Mouse (Mus musculus) T-cell, adult 2 months (primary cell): ENCODE measurements at regions not wholly inside any gene's neighbourhood (a gene's known extent, or its start where the extent isn't known, plus 50 kb on each side); places are given as distances from the start of the nearest gene placed in this dataset.

Experiments
- DNase-seq: peaks from one replicate; pipeline ENCODE4 v3.0.0; 2022; ENCODE audit warnings: low spot score

DNA sequence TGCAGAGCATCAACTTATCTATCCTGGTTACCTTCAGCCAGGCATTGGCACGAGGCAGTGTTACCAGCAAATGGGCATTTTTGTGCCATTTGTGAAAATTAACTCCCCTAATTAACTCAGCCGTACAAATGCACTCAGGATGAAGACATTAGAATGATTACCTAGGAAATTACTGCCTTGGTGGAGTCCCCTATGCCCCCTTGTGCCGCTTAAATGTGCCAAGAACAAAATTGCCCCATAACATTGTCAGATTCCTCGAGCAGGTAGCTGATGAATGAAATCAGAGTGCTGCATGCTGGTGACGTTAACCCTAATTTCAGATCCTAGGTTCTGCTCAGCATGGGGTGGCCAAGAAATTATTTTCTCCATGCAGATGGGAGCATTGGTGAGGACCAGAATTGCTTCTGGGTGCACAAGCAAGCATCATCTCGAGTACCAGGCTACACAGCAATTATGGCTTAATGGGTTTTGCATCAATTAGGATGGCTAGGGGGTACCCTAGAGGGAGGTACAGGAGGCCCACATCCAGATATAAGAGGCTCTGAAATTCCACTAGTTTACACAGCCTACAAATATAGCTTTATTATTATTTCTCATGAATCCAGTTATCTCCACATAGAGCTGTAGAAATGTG lies 577.0 kb upstream of the Camk1g start:
- no peak for DNase-seq

DNA sequence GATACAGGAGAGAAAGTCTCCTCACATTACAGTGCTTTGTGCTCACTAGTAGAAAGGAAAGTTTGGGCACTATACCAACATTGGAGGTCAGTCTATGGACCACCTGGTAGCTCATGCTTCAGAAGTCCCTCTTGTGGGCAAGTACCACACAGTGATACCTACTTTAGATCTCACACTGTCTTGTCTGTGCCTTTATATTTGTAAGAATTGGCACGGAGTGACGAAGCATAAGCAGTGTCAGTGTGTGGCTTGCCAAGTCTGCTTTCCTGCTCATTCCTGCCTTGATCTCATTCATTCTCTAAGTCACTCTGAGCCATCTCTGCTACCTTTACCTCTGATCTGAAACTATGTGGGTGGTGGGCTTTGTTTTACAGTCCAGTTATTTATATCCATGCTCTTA lies 565.9 kb upstream of the Camk1g start:
- no peak for DNase-seq

DNA sequence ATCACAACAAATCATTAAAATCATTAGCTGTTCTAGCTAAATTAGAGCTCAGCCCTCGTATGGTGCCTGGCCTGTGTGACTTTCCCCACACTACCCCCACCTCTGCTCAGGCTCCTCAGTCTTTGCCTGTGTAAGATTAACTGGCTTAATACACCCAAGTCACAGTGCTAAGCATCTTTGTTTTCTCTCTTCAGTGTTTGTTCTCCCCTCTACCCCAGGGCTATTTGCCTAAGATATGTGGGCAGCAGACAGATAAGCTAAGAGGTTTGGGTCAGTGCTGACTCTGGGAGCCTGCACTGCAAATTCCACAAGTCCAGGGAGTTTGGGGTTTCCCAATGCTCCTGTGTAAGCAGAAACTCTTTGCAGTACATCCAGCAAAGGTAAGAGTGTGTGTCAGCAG lies 564.2 kb upstream of the Camk1g start:
- DNase-seq, result no peak

DNA sequence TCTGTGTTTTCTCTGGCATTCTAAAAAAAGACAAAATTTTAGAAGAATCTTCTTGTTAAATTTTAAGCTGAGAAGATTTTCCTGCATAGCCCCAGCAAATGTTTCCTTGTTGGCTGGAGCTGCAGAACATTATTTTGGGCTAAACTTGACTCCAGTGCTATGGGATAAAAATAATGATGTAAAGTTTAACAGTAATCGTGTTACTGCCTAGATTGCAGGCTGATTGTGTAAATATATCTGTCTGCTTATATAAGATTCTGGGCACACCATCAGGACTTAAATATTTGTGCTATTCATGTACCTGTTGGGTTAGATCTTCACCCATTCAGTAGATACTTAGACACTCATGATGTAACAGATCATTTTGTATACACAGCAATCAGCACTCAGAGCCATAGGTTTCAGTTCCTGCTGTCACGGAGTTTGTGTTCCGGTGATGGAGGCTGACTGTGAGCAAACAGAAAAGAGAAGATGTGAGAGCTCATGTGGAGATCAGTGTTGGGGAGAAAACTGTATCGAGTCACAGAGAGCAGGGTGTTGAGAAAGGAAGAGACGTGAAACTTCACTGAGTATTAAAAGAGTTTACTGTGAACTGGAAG lies 561.1 kb upstream of the Camk1g start:
- DNase-seq, result no peak

DNA sequence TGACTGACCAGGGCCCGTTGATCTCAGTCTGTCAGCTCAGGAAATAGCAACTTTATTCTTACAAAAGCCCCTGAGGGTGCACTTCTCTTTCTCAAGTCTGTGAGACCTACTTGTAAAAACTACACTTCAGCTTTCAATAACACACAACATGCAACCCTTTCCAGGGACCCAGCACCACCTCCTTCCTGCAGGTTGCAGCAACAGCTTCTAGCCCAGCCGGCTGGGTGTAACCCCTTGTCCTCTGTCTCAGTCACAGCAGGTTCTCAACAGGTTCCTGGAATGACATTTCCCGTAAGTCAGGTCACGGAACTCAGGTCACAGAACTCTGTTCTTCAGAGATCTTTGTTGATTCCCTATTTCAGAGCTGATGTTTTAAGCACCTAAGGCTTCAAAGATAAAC lies 558.5 kb upstream of the Camk1g start:
- DNase-seq, result no peak

DNA sequence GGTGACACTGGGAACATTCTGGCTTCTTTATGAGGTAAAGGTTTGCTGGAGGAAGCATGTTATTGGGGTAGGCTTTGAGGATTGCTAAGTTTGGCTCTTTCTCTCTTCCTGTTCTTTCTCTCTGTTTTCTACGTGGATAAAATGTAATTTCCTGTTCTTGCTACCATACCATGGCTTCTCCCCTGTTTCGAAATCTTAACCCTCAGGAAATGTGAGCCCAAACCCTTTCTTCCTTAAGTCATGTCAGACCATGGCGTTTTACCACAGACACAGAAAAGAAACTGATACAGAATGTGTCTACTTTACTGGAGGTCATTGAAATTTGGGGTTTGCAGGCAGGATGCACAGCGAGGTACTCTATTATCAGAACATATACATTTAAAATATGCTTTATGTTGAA lies 552.7 kb upstream of the Camk1g start:
- no peak for DNase-seq

DNA sequence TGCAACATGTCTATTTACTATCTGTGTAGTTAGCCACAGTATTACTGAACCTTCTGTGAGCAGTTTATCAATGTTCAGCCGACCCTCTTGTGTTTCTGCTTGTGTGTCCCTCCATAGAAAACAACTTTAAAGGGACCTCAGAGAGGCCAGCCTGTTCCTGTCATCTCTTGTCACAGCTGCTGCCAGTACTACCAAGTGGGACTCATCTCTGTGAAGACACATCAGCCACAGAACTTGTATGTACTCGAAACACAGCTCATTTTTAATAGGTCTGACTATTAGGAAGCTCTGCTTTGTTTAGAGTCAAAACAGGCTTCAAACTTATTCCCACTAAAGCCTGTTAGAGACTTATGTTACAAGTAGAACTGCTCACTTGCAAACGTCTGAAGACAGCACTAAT lies 549.1 kb upstream of the Camk1g start:
- no peak for DNase-seq

DNA sequence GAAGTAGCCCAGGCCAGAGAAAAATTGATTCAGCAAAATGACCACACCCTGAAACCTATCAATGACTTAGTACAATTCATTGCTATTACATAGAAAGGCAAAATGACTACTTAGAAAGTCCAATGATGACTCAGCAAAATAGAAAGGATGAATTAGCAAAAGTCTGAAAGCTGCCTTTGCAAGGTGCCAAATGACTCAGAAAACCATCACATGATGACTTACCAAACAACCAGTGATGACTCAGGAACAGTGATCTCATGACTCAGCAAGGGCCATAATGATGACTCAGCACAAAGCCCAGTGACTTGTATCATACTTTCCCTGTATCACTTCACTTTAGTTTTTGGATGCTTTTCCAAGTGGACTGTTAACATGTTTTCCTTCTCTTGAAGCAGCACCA lies 535.6 kb upstream of the Camk1g start:
- no peak for DNase-seq

DNA sequence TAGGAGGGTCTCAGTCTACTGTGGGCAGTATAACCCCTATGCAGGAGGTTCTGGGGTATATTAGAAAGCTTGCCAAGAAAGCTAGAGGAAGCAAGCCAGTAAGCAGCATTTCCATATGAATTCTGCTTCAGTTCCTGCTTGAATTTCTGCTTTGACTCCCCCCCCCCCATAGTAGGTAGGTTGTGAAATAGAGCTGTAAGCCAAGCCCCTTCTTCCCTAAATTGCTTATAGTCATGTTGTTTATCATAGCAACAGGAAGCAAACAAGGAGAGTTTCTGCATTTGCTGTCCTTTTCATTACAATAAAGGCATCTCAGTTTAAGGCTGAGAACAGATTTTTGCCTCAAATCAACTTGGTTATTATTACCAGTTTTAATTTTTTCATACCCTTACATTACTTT lies 524.0 kb upstream of the Camk1g start:
- DNase-seq, result no peak

DNA sequence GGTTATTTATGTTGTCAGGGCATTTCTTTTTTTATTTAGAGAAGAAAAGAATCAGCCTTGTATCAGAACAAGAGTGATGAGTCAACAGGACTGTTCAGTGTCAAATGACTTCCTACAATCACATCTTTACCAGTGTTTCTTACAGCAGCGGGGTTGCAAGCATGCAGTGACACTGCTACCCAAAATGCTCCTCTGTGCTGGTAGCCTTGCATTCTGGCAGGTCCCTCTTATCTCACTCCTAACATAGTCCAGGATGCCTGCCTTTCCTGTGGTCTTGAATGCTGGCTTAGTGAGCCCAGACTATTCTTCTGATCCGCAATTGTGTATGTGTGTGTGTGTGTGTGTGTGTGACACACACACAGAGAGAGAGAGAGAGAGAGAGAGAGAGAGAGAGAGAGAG lies 506.4 kb upstream of the Camk1g start:
- no peak for DNase-seq

DNA sequence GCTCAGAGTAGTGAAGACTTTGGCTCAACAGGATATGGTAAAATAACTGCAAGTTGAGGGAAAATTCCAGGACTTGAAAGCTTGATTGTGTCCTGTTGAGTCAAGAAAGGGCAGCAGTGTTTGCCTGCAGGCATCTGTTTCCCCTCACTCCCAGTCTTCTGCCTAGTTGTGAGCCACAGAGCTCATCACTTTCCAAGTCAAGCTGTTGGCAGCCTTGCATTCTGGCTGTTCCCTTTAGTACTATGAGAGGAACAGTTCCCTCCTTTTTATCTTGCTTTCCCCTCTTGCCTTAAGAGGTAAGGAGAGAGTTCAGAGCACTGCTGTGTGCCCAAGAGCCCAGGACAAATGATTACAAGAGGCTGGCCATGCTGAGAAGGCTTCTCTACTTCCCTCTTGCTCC lies 506.0 kb upstream of the Camk1g start:
- DNase-seq, result no peak

DNA sequence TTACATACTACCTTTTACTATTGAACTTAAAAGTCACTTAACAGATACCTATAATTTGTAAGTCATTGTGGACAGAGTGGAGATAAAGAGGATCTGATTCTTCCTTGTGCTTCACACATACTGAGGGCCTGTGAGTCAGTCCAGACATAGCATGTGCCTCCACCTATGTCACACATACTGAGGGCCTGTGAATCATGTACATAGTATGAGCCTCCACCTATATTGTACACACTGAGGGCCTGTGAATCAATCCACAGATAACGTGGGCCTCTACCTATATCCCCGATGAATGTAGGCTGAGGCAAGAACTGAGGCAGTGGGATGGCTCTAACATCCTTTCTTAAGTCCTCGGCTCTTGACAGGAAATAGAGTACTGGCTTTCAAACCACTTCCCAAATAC lies 505.2 kb upstream of the Camk1g start:
- DNase-seq, result no peak

DNA sequence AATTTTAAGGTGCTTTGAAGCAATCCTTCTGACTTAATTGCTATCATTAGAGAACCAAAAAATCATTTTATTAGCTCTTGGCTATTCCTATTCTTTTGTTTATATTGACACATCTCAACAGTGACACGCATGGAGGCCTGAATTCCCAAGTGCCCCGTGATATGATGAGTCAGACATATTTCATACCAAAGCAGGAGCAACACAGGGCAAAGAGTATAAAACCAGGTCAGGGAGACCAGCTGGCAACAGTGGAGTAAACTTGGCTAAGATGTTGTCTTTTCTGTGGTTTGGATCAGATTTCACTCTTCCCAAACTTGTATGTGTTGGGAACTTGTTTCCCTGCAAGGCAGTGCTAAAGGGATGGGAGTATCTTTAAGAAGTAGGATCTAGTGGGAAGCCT lies 500.6 kb upstream of the Camk1g start:
- no peak for DNase-seq

DNA sequence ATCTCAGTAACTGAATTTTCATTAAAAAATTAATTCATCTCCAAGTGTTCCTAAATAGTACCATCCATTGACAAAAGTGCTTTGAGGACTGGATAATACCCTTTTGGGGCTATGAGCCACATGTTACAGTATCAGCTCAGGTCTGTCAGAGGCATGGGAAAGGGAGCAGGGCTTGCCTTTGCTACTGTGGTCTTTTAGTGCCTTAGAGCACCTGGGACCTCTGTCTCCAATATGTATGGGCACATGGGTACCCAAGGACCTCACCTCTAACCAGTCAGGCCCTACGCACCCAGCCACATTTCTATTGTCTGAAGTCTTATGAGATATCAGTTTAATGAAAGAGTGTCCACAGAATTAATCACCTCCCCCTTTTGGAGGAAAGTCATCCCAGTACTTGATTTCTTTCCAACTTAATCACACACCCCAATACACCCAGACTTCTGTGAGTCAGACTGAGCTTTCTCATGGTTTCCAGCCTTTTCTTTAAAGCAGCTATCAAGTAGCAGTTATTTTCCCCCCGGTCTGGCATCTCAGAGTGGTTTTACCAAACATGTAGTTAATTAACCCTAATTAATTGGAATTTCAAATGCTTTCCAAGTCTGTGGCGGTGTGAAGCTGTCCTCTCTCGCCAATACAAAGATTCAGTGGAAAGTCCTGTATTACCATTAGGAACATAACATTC lies 498.7 kb upstream of the Camk1g start:
- no peak for DNase-seq

DNA sequence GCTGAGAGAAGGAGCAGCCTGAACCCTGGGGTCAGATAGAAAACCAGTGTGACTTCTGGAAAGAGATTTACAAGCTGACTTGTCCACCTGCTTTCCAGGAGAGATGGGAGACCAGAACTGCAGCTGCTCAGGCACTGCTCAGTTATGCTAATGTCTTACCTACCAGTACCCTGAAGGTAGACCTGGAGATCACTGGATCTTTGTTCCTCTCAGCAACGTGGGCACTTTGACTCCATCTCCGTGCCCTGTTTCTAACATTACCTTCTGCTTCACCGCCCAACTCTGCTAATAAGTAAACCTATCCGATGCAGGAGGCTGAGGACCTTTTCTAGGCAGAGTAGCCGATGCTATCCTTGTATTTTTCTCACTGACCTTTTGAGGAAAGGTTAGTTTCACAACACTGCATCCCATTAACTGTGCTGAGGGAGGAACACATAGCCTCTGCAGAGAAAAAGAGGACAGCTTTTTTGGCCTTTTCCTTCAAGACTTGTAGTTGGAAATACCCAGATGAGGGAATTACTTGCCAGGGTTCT lies 490.7 kb upstream of the Camk1g start:
- DNase-seq, result no peak

DNA sequence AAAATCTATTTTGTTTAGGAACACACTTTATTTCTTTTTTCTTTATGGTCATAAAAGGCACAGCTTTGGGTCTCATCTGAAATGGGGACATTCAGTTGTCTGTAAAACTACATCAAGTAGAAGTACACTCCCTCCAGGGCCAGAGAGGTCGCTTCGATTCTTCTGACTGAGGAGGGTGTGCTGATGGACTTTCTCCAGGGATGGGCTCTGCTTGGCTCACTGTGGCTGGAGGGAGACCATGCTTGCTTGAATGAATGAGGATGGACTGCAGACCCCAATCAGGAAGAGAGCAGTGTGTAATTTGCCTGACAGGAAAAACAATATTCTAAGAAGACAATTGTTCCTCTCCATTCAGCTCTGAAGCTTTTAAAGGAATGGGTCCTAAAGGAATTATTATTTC lies 490.3 kb upstream of the Camk1g start:
- no peak for DNase-seq

DNA sequence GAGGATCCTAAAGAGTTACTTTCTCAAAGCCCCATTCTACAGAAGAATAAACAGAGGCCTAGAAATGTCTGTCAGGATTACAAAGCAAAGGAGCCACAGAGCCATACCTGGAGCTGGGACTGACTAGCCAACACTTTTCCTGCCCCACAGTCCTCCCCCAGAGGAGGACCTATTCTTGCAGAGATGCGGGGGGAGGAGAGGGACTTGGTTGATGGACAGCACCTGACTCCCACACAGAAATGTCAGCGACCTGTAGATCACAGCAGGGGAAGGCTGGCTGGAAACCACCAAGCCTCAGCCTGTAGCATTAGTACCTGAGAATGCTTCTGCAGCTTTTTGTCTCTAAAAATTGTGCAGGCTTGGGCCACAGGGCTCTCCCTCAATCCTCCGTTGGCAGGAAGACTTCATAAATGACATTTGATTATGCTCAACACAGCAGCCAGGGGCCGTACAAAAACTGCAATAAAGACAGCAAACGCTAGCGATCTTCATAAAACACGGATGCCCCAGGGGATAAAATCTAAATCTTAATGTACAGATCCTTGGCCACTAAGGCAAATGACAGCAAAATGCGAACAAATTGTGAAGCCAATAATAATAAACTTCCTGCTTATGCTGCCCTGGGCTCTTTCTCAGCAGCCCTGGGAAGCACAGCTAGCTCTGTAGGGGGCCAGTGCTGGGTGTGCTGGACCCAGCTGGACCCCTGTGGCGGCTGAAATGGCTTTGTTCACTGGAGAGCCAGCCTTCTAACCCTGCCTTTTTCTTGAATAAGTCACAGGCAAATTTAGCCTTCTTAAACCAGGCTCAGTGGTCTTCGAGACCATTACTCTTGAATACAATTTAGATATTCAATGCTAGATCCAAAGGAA lies 489.4 kb upstream of the Camk1g start:
- no peak for DNase-seq

DNA sequence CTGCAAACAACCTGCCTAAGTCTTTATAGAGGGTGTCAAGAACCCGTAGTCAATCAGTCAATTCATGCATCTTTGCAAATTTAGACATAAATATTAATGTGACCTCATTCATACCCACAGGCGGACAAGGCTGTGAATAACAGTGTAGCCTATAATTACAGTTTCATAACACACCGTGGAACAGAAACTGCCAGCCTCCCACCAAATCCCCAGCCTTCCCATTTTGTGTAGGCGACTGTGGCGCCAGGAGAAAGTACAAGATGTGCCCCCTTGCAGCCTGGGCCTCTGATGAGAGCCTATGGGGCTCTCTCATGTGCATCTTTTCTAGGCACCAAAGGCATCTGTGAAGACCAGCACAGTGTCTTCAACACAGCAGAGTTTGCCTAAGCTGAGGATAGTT lies 477.8 kb upstream of the Camk1g start:
- no peak for DNase-seq

DNA sequence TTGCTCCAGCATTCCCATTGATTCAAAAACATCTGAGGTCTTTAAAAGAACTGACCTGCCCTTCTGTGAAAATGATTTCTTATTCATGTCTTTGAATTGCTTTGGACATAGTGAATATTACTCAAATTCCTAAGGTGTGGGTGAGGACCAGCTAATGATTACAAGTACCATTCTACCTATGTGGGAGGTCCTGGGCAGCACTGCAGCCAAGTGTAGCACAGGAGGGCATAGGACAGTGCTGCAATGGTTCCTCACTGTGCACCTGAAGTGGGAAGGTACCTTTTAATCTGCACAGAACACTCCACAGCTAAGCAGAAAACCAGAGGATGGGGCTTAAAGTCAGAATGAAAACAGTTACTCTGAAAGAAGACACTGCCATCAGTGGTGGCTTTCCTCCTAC lies 474.8 kb upstream of the Camk1g start:
- no peak for DNase-seq

DNA sequence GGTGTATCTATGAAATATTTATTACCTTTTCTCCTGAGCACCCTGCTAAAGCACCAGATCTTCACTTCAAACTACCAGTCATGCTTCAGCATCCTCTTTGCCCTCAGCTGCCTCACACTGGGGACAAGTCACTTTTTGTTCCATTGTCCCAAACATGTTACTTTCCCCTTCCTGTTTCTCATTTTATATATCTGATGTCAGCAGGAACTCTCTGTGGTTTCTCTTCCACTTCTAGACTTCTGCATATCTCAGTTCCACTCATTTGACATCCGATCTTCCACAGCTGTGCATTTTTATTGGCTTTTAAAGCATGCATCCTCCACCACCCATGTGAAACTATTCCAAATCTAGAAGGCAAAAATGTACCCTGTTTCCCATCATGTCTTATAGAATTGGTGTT lies 474.4 kb upstream of the Camk1g start:
- no peak for DNase-seq

DNA sequence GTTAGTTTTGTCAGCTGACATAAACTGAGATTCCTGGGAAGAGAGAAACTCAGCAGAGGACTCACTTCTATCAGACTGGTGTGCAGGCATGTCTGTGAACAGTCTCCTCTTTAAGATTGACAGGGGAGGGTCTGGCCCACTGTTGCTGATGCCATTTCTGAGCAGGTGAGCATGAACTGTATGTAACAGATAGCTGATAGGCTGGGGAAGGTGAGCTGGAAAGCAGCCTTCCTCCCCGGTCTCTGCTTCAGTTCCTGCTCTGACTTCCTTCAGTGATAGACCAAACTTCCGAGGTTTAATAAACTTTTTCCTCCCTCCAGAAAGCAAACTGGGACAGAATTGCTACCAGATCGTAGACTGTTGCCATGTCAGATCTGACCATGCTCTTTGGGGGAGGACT lies 430.9 kb upstream of the Camk1g start:
- no peak for DNase-seq

DNA sequence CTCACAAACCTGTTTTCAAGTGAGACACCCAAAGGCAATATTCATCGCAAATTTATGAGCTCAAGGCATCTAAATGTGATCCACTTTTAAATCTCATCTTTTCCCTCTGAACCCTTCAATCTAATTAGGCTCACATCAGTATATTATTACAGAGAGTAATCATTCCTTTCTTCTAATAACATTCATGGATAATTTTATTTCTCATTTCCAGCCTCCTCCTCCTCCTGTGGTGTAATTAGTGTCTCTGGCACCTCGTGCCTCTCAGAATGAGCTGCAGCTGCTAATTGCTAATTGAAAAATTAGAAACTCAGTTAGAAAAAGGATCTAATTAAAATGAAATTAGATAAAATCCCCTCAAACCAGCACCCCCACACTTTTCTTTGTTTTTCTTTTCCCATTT lies 420.5 kb upstream of the Camk1g start:
- DNase-seq, result no peak

DNA sequence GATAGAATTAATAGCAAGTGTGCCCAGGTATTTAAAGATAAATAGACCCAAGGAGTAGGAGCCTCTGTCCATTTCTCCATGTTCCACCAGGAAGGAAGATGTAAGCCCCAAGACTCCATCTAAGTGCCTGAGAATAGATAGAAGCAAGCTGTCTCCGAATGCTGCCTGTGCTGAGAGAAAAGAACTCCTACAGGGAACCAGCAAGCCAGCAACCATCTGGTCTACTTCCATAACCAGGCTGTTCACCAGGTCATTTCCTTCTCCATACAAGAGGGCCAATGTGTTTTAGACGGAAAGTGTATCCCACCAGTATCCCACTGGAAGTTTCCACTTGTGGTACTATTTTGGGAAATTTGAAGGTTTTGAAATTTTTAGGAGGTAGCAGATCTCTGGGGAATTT lies 418.4 kb upstream of the Camk1g start:
- DNase-seq, result no peak
